Mouse (Mus musculus): Measurements from ENCODE around the gene Sumo1.

Sumo1 gene

DNA sequence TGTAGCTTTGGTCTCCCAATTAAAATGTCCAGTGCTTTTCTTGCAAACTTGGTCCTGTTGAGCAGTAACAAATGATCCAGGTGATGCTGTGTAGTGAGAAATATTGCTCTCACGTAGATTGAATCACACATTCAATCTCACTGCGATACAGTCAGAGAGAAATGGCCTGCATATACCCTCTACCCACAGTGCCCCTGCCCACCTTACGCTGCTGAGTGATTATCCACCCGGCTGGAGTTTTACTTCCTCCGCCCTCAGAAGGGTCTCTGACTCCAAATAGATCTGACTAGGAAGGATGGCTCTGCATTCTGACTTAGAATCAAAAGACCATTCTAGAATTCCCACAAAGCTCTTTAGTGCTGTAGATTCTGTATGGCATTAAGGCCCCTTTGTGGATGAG, 122.1 kb downstream of the Sumo1 start:
- no peak for DNase-seq

DNA sequence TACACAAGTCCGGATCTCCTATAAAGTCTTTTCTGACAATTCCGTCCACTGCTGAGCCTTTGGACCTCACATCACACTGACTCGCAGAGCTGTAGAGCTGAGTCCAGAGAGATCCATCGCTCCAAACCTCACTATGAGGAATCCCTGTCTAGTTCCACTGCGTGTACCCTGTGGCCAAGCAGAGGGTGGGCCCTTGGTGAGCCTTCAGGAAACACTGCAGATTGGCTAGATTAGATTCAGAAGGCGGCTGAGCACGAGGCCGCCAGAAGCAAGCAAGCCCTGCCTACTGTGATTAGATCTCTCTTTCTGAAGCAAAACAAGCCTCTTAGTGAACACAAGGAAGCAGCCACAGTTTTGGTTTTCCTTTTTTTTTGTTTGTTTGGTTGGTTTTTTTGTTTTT, 126.7 kb downstream of the Sumo1 start:
- no peak for DNase-seq

DNA sequence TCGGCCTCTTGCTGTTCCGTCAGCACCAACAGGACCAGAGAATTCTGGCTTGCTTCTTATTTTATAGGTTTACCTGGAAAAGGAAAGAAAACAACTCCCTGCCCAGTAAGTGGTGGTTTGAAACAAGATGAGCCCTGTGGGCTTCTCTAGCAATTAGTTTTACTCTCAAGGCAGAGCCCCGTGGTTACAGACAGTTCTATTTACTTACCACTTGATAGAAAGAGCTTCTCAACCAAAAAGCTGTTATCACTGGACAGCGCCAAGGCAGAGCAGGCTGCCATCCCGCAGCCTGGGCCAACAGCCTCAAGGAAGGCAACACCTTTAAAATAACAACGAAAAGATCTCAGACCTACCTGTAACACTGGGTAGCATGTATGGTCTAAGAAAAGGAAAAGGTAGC, 128.4 kb downstream of the Sumo1 start:
- DNase-seq, result peak; percentile 36 to 40

DNA sequence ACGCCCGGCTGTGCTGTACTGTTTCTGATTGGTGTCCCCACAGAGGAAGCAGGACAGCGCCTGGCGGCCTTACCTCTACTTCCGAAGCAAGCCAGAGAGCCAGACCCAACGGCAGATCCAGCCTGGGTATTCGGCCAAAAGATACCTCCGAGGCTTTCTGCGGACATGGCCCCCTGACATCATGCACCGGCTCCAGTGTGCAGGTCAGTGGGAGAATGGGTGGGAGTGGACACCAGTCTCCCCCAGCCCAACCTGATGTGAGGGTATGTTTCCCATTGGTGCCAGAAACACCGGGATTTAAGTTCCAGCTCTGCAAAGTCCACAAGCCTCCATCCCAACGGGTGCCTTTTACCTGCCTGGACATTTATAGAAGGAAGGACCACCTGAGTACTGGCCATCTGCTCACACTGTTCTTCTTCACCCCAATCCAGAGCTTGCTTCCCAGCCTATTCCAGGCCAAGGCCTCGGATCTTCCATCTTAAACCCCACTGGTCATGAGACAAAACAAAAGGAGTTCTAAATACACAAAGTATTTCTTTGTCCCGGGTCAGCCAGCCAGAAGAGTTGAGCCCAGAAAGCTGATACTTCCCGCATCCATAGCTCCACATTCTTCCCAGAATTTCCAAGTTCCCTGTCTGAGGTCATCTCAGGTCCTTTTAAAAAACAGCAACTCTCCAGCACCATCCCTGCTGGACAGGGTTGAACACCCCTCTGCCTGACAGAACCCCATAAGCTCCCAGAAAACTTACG, 129.2 kb downstream of the Sumo1 start:
- DNase-seq, result peak; percentile 65 to 71

DNA sequence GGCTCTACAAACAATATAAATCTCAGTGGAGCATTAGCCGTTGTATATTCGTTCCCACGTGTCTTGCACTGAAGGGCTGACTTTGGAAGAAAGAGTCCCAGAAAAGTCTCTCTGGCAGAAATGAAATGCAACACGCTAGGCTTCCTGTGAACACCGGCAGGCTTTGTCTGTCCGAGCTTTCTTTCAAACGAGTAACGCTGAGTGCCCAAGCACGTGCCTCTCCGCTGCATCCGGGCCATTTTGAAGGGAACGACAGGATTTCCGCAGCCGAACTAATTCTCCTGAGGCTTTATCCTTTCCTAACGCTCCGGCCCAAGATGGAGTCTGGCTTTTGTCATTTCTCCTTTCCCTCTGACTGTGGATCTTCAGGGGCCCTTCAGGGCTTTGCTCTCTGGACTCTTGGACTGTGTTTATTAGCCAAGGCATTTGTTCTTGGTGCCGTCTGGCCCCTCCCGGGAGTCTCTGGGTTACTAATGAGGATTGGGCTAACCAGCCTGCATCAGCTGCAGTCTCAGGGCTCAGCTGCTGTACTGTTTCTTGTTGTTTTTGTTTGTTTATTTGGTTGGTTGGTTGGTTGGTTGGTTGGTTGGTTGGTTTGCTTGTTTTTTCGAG, 130.0 kb downstream of the Sumo1 start:
- no peak for DNase-seq

DNA sequence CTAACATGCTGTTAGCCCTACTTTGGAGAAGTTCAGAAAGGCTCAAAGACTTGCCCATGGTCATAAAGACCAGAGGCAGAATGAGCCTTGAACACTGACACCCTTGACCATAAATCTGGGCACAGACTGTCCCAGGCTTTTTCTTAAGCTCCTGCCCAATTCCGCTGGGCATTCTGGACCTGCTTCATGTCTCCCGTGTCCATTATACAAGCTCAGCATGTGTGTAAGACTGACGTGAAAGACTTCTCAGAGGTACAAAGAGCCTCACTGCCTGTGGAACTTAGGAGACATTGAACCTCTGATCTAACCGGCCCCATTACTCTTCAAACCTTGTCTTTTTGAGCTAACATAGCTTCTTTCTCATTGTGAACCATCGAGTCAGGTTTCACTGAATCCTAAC, 132.3 kb downstream of the Sumo1 start:
- no peak for DNase-seq

Measured in cerebellum, postnatal 25 days (tissue).